Mouse (Mus musculus): ENCODE results near the gene Gm10309. TPM values are rescaled to one million over a fixed set of nuclear protein-coding genes. Genes with fewer than 3 reads are reported as not detected.
A peak's percentile ranks its signal among the peaks of the same experiment; 100 is the strongest.
"Not testable (repeated sequence)": the region's sequence is repeated elsewhere in the genome, so short reads cannot be mapped to it uniquely, and the experiment has no call there.

The Gm10309 gene
- total RNA-seq, 2 experiments from 2014 or later: not detected

DNA sequence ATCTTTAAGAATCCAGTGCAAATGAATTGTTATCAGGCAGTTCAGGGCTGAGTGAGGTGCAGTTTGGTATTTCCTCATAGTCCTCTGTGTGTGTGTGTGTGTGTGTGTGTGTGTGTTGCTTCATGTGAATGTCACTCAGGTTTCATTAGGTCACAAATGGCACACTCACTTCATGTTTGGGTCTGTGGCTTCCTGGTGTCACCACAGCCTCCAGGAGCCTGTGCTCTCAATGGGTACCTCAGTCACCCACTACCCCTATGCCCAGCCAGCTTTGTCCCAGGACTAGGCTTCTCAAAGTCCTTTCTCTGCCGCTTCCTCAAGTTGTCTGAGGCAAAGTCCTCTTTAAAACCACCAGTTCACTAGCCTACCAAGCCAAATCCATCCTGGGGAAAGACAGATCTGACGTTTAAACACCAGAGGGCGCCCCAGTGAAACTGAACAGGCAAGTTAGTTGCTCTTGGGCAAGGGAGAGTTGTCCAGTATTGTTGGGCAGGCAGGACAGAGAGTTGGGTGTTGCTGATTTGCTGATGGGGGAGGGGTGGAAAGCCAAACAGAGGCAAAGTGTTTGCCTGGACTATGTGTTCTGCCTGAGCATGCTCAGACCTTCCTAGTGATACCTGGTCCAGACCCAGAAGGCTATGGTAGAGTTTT lies 20.8 kb downstream of the Gm10309 start:
- intact Hi-C loops (cut with DNase I; ENCODE audit: low total_unique reads): loop anchor here (2.0 to 10.0 kb wide), 2 partner anchors 421 to 561 kb away; no protein-coding TSS in a partner anchor
- DNase-seq: peak; percentile 81

DNA sequence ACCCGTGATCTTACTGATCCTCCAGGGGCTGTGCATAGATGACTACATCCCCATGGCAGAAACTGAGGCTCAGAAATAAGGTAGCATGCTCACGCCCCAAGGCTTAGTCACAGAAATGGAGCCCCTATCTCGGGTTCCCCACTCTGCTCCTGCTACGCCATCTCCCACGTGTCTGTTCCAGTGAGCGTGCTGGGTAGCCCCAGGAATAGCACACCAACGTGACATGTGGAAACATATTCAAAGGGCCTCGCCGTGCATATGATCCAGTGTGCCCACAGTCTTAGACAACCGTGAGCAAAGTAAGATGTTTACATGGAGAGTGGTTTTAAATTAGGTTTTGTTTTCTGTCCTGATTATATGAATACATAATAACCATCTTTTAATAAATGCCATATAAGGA lies 22.4 kb downstream of the Gm10309 start:
- intact Hi-C loops (cut with DNase I; ENCODE audit: low total_unique reads): loop anchor here (10.0 kb wide), 1 partner anchor 562 kb away; no protein-coding TSS in a partner anchor
- no peak for DNase-seq

DNA sequence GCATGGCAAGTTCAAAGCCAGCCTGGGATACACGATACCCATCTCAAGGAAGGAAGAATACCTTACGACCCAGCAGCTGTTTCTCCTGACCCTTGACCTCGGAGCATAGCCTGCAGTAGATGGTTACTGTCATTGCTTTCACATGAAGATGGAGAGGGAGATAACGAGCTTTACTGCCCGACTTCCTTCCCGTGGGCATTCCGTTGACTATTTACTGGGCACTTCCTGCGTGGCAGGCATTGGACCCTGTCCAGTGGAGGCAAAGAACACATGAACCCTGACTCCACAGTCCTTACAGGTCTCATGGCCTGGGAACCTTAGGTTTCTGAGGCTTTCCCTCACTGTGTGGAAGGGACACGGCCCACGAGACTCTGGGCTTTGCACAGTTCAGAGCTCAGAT lies 25.6 kb downstream of the Gm10309 start:
- DNase-seq: no peak
- intact Hi-C loops (cut with DNase I; ENCODE audit: low total_unique reads): no loop called here

DNA sequence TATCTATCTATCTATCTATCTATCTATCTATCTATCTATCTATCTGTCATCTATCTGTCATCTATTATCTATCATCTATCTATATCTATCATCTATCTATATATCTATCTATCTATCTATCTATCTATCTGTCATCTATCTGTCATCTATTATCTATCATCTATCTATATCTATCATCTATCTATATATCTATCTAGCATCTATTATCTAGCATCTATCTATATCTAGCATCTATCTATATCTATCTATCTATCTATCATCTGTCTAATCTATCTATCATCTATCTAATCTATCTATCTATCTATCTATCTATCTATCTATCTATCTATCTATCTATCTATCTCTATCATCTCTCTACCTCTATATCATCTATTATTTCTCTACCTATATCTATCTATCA lies 27.6 kb downstream of the Gm10309 start:
- DNase-seq; intact Hi-C loops (cut with DNase I; ENCODE audit: low total_unique reads): not testable (repeated sequence)

DNA sequence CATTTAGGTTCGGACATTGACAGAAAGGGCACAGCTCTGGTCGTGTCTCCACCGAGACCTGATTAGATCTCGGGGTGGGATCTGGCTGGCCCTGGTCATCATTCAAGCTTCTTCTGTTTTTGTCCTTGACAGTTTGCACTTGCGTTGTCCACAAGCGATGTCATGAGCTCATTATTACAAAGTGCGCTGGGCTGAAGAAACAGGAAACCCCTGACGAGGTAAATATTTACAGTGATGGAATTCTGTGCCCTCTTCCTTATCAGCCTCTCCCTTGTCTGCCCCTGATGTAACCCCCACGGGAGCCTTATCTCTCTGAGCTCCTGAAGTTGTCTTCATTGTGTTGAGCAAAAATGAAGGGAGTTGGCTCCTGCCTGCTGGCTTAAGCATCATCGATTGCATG lies 28.4 kb downstream of the Gm10309 start:
- intact Hi-C loops (cut with DNase I; ENCODE audit: low total_unique reads): no loop called here
- DNase-seq: no peak

DNA sequence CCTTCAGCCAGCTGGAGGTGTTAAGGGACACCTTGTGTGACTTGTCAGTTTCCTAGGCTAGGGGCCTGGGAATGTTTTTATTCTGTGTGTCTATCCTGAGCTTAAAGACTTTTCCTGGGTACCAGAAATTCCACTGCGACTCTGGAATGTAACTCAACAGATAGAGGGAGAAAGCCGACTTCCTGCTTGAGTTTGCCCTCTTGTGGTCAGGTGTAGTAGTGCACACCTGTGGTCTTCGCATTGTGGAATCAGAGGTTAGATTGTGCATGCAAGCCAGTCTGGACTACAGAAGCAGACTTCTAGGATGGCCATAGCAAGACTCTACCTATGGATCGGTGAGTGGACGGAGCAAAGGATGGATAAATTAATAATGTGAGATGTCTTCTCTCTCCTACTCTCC lies 33.3 kb downstream of the Gm10309 start:
- intact Hi-C loops (cut with DNase I; ENCODE audit: low total_unique reads): no loop called here
- DNase-seq: no peak

DNA sequence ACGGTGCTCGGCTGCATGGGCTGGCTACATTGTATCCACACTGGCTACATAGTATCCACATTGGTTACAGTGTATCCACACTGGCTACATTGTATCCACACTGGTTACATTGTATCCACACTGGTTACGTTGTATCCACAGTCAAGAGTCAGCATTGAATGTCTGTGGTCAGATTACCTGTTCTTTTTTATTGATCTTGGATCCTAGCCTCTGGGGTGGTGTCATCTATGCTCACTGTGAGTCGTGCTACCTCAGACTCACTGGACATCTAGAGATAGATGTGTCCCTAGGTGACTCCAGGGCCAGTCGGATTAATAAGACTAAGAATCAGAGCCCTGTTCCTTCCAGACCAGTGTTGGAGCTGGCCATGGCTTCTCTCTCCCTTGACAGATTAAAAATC lies 34.9 kb downstream of the Gm10309 start:
- DNase-seq: no peak
- intact Hi-C loops (cut with DNase I; ENCODE audit: low total_unique reads): no loop called here

DNA sequence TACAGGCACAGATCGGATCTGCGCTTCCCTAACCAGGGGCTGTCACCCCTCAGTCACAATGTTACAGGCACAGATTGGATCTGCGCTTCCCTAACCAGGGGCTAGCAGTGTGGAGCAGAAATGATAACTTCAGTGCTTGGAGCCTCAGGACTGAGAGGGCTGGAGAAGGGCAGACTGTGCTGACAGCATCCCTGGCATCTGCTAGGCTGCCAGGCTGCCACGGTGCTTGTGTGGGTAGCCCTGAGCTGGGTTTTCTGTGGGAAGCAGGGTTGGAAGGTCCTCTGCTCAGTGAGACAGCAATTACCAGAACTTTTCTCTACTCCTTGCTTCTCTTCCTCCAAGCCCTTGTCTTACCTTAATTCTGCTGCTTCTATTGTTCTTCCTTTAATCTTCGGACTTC lies 37.1 kb downstream of the Gm10309 start:
- intact Hi-C loops (cut with DNase I; ENCODE audit: low total_unique reads): no loop called here
- DNase-seq: no peak

DNA sequence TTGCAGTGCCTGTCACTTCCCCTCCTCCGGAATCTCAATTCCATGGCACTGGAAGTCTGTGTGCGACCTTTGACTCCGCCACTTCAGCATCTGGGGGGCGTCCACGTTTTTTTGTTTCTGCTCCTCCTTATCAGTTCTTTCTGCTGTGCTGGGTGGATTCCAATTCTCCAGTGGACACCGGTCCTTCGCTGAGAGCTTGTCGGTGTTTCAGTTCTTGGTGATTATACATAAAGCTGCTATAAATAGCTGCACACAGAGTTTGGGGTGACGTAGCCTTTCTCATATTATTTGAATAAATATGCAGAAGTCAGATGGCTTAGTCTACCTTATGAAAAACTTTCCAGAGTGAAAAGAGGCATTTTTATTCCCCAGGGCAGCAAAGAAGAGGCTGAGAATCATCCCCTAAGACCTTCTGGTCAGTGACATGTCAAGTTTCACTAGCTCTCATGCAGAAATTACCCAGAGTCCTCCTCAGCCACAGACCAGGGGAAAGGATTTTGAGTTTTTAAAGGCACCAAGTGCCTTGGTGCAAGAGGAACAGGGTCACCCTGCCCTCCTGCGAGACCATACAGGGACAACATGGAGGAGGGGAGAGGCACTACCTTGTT lies 37.6 kb downstream of the Gm10309 start:
- no peak for DNase-seq
- intact Hi-C loops (cut with DNase I; ENCODE audit: low total_unique reads): no loop called here

DNA sequence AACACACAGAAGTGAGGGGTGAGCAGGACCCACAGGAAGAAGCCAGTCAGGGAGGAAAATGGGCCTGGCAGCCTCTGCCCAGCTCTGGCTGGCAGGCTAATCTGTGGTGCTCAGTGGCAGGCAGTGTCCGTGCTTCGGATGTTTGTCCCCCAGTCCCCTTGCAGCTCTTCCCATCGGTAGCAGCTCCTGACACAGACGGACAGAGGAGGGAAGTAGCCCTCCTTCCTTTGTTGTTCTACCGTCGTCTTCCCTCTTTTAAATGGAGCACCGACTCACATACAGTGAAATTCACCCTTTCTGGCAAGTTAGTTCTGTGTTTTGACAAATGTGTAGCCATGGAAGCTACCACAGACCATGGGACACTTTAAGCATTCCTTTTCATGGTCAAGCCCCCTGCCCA lies 38.2 kb downstream of the Gm10309 start:
- no peak for DNase-seq
- intact Hi-C loops (cut with DNase I; ENCODE audit: low total_unique reads): no loop called here

DNA sequence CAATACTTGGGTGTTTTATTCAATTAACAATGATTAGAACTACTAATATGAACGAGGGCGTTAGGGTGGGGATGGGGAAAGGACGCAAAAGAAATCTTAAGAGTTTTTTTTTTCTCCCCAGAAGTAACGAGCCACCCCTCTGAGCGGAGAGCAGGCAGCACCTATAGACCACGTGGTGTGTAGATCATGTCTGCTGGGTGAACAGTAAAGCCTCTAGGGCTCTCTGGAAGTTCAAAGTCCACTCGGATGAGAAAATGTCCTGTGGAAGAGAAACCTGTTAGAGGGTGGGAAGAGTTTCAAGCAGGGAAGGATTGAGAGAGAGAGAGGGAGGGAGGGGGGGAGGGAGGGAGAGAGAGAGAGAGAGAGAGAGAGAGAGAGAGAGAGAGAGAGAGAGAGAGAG lies 38.6 kb downstream of the Gm10309 start:
- no peak for DNase-seq

DNA sequence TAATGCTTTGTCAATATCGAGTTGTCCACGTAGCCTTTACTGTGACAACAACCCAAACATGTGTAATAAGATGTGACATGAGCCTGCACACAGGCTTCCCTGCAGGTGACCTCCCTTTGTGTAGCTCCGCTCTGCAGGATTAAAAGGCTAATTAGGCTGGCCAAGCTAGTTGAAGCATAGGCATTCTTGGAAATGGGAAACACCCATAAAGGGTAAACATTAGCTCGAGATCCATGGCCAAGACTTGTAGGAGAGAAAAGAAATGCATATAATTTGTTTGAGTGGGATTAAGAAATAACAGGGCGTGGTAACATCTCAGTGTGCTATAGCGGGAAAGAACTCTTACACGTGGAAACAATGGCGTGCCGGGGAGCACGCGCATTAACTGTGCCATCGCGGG lies 39.2 kb downstream of the Gm10309 start:
- intact Hi-C loops (cut with DNase I; ENCODE audit: low total_unique reads): no loop called here
- no peak for DNase-seq

More for the DNA sequence above, 38.6 kb downstream of the Gm10309 start:
- intact Hi-C loops (cut with DNase I; ENCODE audit: low total_unique reads): no loop called here

DNA sequence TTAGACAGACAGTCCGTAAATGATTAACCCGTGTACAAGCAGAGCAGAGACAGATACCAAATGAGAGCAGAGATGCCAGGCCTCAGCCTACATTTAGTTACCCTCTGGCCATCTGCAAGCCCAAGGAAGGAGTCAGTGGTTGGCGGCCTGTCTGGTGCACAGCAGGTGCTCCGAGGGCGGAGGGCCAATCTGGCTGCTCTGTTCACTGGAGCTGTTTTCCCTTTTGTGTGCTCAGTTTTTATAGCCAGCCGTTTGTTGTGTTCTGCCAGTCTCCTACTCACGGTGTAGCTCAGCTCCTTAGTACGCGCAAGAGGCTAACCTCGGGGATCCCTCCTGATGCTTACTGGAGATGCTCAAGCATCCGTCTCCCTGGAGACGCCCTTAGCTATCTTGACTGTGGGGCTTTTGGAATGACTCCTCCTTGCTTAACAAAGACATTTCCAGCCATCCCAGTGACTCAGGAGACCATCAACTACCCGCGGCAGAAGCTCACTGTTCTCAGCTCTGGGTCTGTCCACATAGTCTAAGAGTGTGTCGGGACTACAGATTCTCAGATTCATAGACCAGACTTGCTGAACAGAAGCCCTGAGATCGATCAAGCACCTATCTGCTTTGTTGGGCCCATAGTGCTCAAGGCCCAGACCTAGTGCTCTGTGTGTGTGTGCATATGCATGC lies 40.2 kb downstream of the Gm10309 start:
- DNase-seq: peak; percentile 50

DNA sequence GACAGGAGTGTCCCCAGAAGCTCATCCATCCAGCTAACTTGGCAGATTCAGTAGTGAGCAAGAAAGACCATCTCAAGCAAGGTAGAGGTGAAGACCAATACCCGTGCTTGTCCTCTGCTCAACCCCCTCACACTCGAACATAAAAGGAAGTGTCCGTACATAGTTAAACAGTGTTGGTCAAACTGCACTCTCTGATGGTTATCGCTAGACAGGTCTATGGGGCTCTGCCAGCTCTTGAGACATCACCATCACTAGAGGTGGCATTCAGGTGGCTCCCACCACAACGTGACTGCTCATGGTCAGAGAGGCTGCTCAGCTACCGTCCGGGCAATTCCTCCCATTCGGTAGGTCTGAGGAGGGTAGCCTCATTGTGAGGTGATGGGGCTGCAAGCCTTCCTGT lies 40.8 kb downstream of the Gm10309 start:
- no peak for DNase-seq

More for the DNA sequence above, 40.2 kb downstream of the Gm10309 start:
- intact Hi-C loops (cut with DNase I; ENCODE audit: low total_unique reads): no loop called here

DNA sequence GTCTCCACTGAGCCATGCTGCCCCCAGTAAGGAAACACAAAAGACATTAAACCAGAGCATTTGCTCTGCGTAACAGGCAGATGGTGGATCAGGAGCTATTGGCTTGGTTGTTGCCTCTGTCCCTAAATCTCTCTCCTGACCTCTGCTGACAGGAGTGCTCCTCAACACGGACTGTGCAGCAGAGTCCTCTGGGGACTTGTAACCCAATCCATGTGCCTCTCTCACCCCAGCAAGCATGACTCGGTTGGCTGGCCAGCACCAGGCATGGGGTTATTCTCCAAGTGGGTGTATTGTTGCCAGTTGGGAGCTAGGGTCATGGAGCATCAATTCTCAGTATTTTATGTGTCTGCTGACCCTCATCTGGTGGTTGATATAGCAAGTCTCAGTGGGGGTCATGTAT lies 41.7 kb downstream of the Gm10309 start:
- no peak for DNase-seq
- intact Hi-C loops (cut with DNase I; ENCODE audit: low total_unique reads): no loop called here

More for the DNA sequence above, 40.8 kb downstream of the Gm10309 start:
- intact Hi-C loops (cut with DNase I; ENCODE audit: low total_unique reads): no loop called here

DNA sequence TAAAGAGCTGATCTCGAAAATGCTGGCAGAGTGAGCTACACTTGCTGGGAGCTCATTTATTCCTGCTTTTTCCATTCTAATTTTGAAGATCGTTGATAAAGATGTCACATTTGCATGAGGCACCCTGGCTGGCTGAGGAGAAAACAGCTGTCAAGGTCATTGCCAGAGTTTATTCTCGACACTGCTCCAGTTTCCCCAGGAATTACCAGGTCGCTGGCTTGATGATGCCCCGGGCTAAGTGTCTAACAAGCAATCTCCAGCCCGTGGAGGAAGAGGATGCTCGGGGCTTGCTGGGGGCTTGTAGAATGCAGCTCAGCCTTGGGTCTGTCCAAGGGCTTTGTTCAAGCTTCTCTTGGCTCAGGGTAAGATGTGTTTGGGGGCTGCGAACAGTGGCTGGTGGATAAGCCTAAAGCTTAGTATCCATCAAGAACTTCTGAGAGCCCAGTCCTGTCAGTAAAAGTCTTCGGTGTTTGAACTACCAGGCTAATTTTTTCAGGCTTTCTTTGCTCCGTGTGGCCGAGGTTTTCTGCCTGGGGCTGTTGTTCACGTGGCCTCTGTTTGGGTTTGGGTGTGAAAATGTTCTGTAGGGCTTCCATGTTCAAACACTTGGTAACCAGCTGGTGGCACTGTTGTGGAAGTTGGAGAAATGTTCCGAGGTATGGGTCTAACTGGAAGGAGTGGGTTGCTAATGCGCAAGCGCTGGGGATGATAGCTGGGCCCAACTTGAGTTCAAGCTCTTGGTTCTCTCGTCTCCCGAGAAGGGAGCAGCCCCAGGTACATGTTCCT lies 44.2 kb downstream of the Gm10309 start:
- intact Hi-C loops (cut with DNase I; ENCODE audit: low total_unique reads): no loop called here
- no peak for DNase-seq

DNA sequence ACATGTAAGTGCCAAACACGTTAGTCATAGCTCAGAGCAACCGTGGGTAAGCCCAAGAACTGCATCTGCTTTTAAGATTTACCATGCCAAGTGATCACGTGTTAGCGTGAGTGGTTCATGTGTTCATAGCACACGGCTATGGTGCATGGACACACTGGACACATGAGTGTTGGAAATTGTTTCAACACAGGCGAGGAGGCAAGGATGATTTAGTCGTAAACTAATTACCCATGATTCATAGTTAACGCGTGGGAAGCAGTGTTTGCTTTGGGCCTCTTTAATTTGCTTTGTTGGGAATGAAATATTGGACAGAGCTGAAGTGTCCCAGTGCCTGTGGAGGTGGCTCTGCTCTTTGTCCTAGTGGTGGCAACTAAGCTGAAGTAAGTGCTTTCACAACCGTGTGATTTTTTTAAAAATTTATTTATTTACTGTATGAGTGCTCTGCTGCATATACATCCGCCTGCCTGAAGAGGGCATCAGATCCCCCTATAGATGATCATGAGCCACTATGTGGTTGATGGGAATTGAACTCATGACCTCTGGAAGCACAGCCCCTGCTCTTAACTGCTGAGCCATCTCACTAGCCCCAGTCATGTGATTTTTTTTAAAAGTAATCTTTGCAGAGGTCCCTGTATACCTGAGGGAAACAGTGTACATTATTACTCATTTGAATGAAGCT lies 46.6 kb downstream of the Gm10309 start:
- intact Hi-C loops (cut with DNase I; ENCODE audit: low total_unique reads): no loop called here
- DNase-seq: no peak

DNA sequence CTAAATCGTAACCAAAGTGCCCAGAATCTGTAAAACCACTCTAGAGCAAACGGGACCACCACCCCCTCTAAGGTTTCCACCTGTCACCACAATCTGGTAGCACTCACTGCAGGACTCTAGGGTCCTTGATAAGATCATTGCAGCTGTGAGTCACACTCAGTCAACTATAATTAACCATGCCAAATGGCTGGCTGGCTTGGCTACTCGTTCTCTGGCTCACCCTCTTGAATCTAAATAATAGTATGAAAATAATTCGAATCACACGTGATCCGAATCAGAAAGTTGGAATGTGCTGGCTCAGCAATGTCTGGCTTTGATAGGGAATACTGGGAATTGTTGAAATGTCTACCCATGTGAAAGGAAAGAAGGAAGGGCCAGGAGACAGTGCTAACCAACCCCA lies 48.5 kb downstream of the Gm10309 start:
- intact Hi-C loops (cut with DNase I; ENCODE audit: low total_unique reads): no loop called here
- DNase-seq: no peak

DNA sequence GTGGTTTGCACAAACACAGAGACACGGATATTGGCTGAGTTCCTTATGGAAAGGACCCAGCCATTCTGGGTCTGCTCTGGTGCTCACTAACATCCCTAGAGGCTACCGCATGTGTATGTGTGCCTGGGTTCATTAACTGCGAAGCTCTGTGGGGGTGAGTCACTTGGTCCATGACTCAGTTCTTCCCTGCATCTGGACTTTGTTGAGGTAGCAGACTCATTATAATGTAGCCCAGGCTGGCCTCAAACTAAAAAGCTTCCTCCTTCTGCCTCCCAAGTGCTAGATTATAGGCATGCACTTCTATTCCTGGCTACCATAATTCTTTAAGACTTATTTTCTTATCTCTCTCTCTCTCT lies 50.7 kb downstream of the Gm10309 start:
- intact Hi-C loops (cut with DNase I; ENCODE audit: low total_unique reads): no loop called here
- no peak for DNase-seq

Data from gastrocnemius, postnatal 14 days (tissue).